Mouse (Mus musculus) MEL (cell line): Measurements from ENCODE around the gene Ubfd1. TPM values are rescaled to one million over a fixed set of nuclear protein-coding genes. Genes with fewer than 3 reads are reported as not detected.

Experiments used
- DNase-seq: peaks from one replicate; pipeline ENCODE4 v3.0.0; 2011; ENCODE audit warnings: low read depth, low spot score
- H3K27ac ChIP-seq: 2 replicates; pipeline ENCODE4 v1.5.1; 2012; ENCODE audit warnings: low read depth, mild to moderate bottlenecking, control low read depth, low read length, moderate library complexity; ENCODE audit not compliant: control insufficient read depth
- H3K27me3 ChIP-seq, 2 experiments: fragments of 150-350 bp in 1 of 2; sonication (generic) in 1 of 2; 2 replicates each; pipeline ENCODE4 v1.6.1; 2012; ENCODE audit warnings: low read length in 2 of 2, mild to moderate bottlenecking in 2 of 2, improper control_type of control experiment in 1 of 2, moderate library complexity in 1 of 2; ENCODE audit not compliant: insufficient read depth in 2 of 2, control insufficient read depth in 1 of 2
- H3K36me3 ChIP-seq, 2 experiments: 2 replicates each; pipeline ENCODE4 v1.6.1; 2012 to 2014; ENCODE audit warnings: low read length in 2 of 2, improper control_type of control experiment in 1 of 2, inconsistent platforms in 1 of 2, mild to moderate bottlenecking in 1 of 2; ENCODE audit not compliant: insufficient read depth in 2 of 2, control insufficient read depth in 1 of 2
- H3K4me1 ChIP-seq, 2 experiments: fragments of 150-350 bp in 1 of 2; sonication (generic) in 1 of 2; 2 replicates each; pipeline ENCODE4 v1.6.1; 2012; ENCODE audit warnings: low read length in 2 of 2, improper control_type of control experiment in 1 of 2, mild to moderate bottlenecking in 1 of 2; ENCODE audit not compliant: insufficient read depth in 2 of 2, control insufficient read depth in 1 of 2
- H3K4me3 ChIP-seq, 2 experiments: fragments of 150-350 bp in 1 of 2; sonication (generic) in 1 of 2; 2 replicates each; pipeline ENCODE4 v1.5.1; 2012; ENCODE audit warnings: low read depth in 2 of 2, low read length in 2 of 2, mild to moderate bottlenecking in 2 of 2, moderate library complexity in 2 of 2, control low read depth in 1 of 2, improper control_type of control experiment in 1 of 2; ENCODE audit not compliant: control insufficient read depth in 1 of 2, insufficient read depth in 1 of 2
- H3K79me2 ChIP-seq: 2 replicates; pipeline ENCODE4 v1.6.1; 2012; ENCODE audit warnings: mild to moderate bottlenecking, low read length, moderate library complexity; ENCODE audit not compliant: control insufficient read depth, poor library complexity, insufficient read depth
- H3K9ac ChIP-seq: 2 replicates; pipeline ENCODE4 v1.6.1; 2012; ENCODE audit warnings: low read depth, mild to moderate bottlenecking, control low read depth, low read length, moderate library complexity; ENCODE audit not compliant: control insufficient read depth, poor library complexity, severe bottlenecking
- H3K9me3 ChIP-seq: fragments of 150-350 bp; sonication (generic); replicated peaks from 2 replicates; pipeline ENCODE4 v1.6.1; 2012; ENCODE audit warnings: mild to moderate bottlenecking, low read length, improper control_type of control experiment, moderate library complexity; ENCODE audit not compliant: insufficient read depth
- BHLHE40 ChIP-seq: IDR thresholded peaks from 2 replicates; pipeline ENCODE4 v1.6.1; 2012; ENCODE audit warnings: low read depth, mild to moderate bottlenecking, inconsistent platforms, low read length, improper control_type of control experiment, borderline replicate concordance
- CHD1 ChIP-seq: IDR thresholded peaks from 2 replicates; pipeline ENCODE4 v1.6.1; 2012; ENCODE audit warnings: low read depth, mild to moderate bottlenecking, inconsistent platforms, low read length, improper control_type of control experiment
- CHD2 ChIP-seq: IDR thresholded peaks from 2 replicates; pipeline ENCODE4 v1.6.1; 2011; ENCODE audit warnings: low read length, improper control_type of control experiment
- CTCF ChIP-seq, 3 experiments: IDR thresholded peaks in 2 of 3; conservative IDR thresholded peaks in 1 of 3; 2 replicates each; pipeline ENCODE4 v1.5.1; 2011 to 2012; ENCODE audit warnings: low read length in 3 of 3, low read depth in 2 of 3, mild to moderate bottlenecking in 2 of 3, improper control_type of control experiment in 1 of 3, inconsistent platforms in 1 of 3, mixed read lengths in 1 of 3, moderate library complexity in 1 of 3; ENCODE audit not compliant: control insufficient read depth in 1 of 3, insufficient read depth in 1 of 3, poor library complexity in 1 of 3, severe bottlenecking in 1 of 3
- ELF1 ChIP-seq: IDR thresholded peaks from 2 replicates; pipeline ENCODE4 v1.6.1; 2014; ENCODE audit warnings: low read depth, mild to moderate bottlenecking, inconsistent platforms, low read length, improper control_type of control experiment, moderate library complexity
- EP300 ChIP-seq, 2 experiments: IDR thresholded peaks; 2 replicates each; pipeline ENCODE4 v1.6.1; 2011; ENCODE audit warnings: improper control_type of control experiment in 2 of 2, low read length in 2 of 2, low read depth in 1 of 2, mild to moderate bottlenecking in 1 of 2
- ETS1 ChIP-seq: IDR thresholded peaks from 2 replicates; pipeline ENCODE4 v1.6.1; 2012; ENCODE audit warnings: low read depth, mild to moderate bottlenecking, inconsistent platforms, low read length, improper control_type of control experiment, moderate library complexity
- GABPA ChIP-seq: IDR thresholded peaks from 2 replicates; pipeline ENCODE4 v1.6.1; 2012; ENCODE audit warnings: low read depth, mild to moderate bottlenecking, inconsistent platforms, low read length, improper control_type of control experiment, moderate library complexity
- GATA1 ChIP-seq: IDR thresholded peaks from 2 replicates; pipeline ENCODE4 v1.6.1; 2011; ENCODE audit warnings: low read depth, low read length, improper control_type of control experiment
- HCFC1 ChIP-seq: IDR thresholded peaks from 2 replicates; pipeline ENCODE4 v1.6.1; 2012; ENCODE audit warnings: low read depth, mild to moderate bottlenecking, inconsistent platforms, low read length, improper control_type of control experiment, moderate library complexity
- JUND ChIP-seq: IDR thresholded peaks from 2 replicates; pipeline ENCODE4 v1.6.1; 2011; ENCODE audit warnings: low read depth, mild to moderate bottlenecking, improper control_type of control experiment, low read length
- KAT2A ChIP-seq: conservative IDR thresholded peaks from 2 replicates; pipeline ENCODE4 v1.6.1; 2012; ENCODE audit warnings: low read depth, low read length, improper control_type of control experiment, inconsistent platforms
- MAFK ChIP-seq: IDR thresholded peaks from 2 replicates; pipeline ENCODE4 v1.6.1; 2011; ENCODE audit warnings: low read depth, mild to moderate bottlenecking, low read length, improper control_type of control experiment, borderline replicate concordance
- MAX ChIP-seq: IDR thresholded peaks from 2 replicates; pipeline ENCODE4 v1.6.1; 2011; ENCODE audit warnings: low read length, improper control_type of control experiment
- MAZ ChIP-seq: IDR thresholded peaks from 2 replicates; pipeline ENCODE4 v1.6.1; 2012; ENCODE audit warnings: low read depth, mild to moderate bottlenecking, inconsistent platforms, low read length, improper control_type of control experiment
- MXI1 ChIP-seq: IDR thresholded peaks from 2 replicates; pipeline ENCODE4 v1.6.1; 2011; ENCODE audit warnings: mild to moderate bottlenecking, low read depth, low read length, improper control_type of control experiment
- MYC ChIP-seq: IDR thresholded peaks from 2 replicates; pipeline ENCODE4 v1.6.1; 2011; ENCODE audit warnings: low read depth, mild to moderate bottlenecking, low read length, improper control_type of control experiment, moderate library complexity
- NRF1 ChIP-seq: IDR thresholded peaks from 2 replicates; pipeline ENCODE4 v1.6.1; 2014; ENCODE audit warnings: low read depth, mild to moderate bottlenecking, inconsistent platforms, low read length, improper control_type of control experiment, moderate library complexity; ENCODE audit not compliant: poor library complexity, insufficient read depth, severe bottlenecking
- POLR2AphosphoS2 ChIP-seq: IDR thresholded peaks from 2 replicates; pipeline ENCODE4 v1.6.1; 2011; ENCODE audit warnings: low read length, improper control_type of control experiment
- RAD21 ChIP-seq: IDR thresholded peaks from 2 replicates; pipeline ENCODE4 v1.6.1; 2011; ENCODE audit warnings: mild to moderate bottlenecking, low read depth, low read length, improper control_type of control experiment
- SIN3A ChIP-seq: IDR thresholded peaks from 2 replicates; pipeline ENCODE4 v1.6.1; 2012; ENCODE audit warnings: low read length, improper control_type of control experiment, inconsistent platforms
- SMC3 ChIP-seq: IDR thresholded peaks from 2 replicates; pipeline ENCODE4 v1.6.1; 2011; ENCODE audit warnings: low read depth, low read length, improper control_type of control experiment
- TAL1 ChIP-seq: IDR thresholded peaks from 2 replicates; pipeline ENCODE4 v1.6.1; 2012; ENCODE audit warnings: mild to moderate bottlenecking, inconsistent platforms, low read length, moderate library complexity, mixed read lengths
- TBP ChIP-seq: IDR thresholded peaks from 2 replicates; pipeline ENCODE4 v1.8.0; 2011; ENCODE audit warnings: low read depth, low read length, improper control_type of control experiment
- TCF12 ChIP-seq: IDR thresholded peaks from 2 replicates; pipeline ENCODE4 v1.6.1; 2014; ENCODE audit warnings: low read depth, mild to moderate bottlenecking, inconsistent platforms, low read length, improper control_type of control experiment, moderate library complexity
- UBTF ChIP-seq: IDR thresholded peaks from 2 replicates; pipeline ENCODE4 v1.6.1; 2012; ENCODE audit warnings: low read depth, mild to moderate bottlenecking, inconsistent platforms, low read length, improper control_type of control experiment, moderate library complexity, borderline replicate concordance; ENCODE audit not compliant: insufficient read depth
- USF1 ChIP-seq: IDR thresholded peaks from 2 replicates; pipeline ENCODE4 v1.6.1; 2014; ENCODE audit warnings: low read depth, mild to moderate bottlenecking, inconsistent platforms, low read length, improper control_type of control experiment, moderate library complexity
- USF2 ChIP-seq, 2 experiments: IDR thresholded peaks; 2 replicates each; pipeline ENCODE4 v1.6.1; 2011 to 2012; ENCODE audit warnings: improper control_type of control experiment in 2 of 2, low read length in 2 of 2, borderline replicate concordance in 1 of 2, inconsistent platforms in 1 of 2, low read depth in 1 of 2, mild to moderate bottlenecking in 1 of 2; ENCODE audit not compliant: insufficient read depth in 1 of 2
- ZC3H11A ChIP-seq: IDR thresholded peaks from 2 replicates; pipeline ENCODE4 v1.6.1; 2012; ENCODE audit warnings: low read depth, mild to moderate bottlenecking, inconsistent platforms, low read length, improper control_type of control experiment
- ZNF384 ChIP-seq: IDR thresholded peaks from 2 replicates; pipeline ENCODE4 v1.6.1; 2012; ENCODE audit warnings: low read depth, mild to moderate bottlenecking, inconsistent platforms, low read length, improper control_type of control experiment
- polyA plus RNA-seq, 2 experiments: library from polyadenylated mRNA; stranded (reverse) in 1 of 2; unstranded in 1 of 2; fragments of >175 nt in 1 of 2; fragments of >200 nt in 1 of 2; gene quantifications; 2 replicates each; pipeline versions ENCODE4 v1.2.1 to v1.2.4; 2012; ENCODE audit warnings: low replicate concordance in 2 of 2, low read depth in 1 of 2; ENCODE audit not compliant: insufficient read length in 2 of 2, insufficient read depth in 1 of 2, missing spikeins in 1 of 2
- total RNA-seq: library from RNA; depleted of rRNA; stranded (reverse); fragments of 300-350 nt; gene quantifications from 2 replicates; pipeline ENCODE4 v1.2.3, GENCODE M21; 2012

Ubfd1 gene
- total and polyA plus RNA-seq, 3 experiments = 31.2 to 33.8 TPM; not detected in 1

DNA sequence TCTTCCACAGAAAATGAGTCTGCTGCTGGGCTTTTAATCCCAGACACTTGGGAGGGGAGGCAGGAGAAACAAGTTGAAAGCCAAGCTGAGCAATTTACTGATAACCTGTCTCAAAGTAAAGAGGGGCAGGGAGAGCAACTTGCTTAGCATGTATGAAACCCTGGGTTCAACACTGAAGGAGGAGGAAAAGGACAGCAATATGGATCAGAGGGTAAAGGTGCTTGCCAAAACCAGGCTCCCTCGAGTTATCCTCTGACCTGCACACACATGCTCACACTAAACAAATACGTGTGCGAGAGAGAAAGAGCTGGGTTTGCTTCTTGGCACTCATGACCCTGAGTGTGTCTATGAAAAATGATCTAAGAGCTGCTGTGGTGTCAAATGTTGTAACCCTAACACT lies 31.0 kb downstream of the Ubfd1 start:
- no peak for TF ChIP-seq MAZ
- no peak for TF ChIP-seq ZNF384
- TF ChIP-seq USF2 (IDR thresholded peaks at IDR 0.05; ENCODE audit: borderline replicate concordance in 1 of 2, insufficient read depth in 1 of 2, low read depth in 1 of 2, low read length in 2 of 2) = no peak
- no peak for TF ChIP-seq CTCF (IDR thresholded peaks at IDR 0.05 in 2 of 3, conservative IDR thresholded peaks at IDR 0.05 in 1 of 3; ENCODE audit: control insufficient read depth in 1 of 3, insufficient read depth in 1 of 3, low read depth in 2 of 3, low read length in 3 of 3, poor library complexity in 1 of 3, severe bottlenecking in 1 of 3)
- no peak for TF ChIP-seq EP300 (IDR thresholded peaks at IDR 0.05; ENCODE audit: low read depth in 1 of 2, low read length in 2 of 2)
- no peak for TF ChIP-seq TCF12
- no peak for TF ChIP-seq RAD21
- TF ChIP-seq GATA1 = no peak
- TF ChIP-seq MAFK = no peak
- no peak for TF ChIP-seq MAX
- no peak for TF ChIP-seq MYC
- no peak for TF ChIP-seq HCFC1
- TF ChIP-seq CHD2 = no peak
- Histone ChIP-seq H3K9ac (no peak overlapping the region), H3K27me3 (no peaks in the 10 kb centered on the region), H3K4me1 (peaks cover 4 to 17% of the 10 kb centered on the region in 2 experiments; a peak in 3 of 4 replicates), H3K27ac (no peak overlapping the region), H3K9me3 (no peaks in the 10 kb centered on the region), H3K79me2 (peaks cover 25% of the 10 kb centered on the region), H3K36me3 (peaks cover 16 to 23% of the 10 kb centered on the region in 2 experiments), H3K4me3 (no peak overlapping the region)
- DNase-seq = no peak

DNA sequence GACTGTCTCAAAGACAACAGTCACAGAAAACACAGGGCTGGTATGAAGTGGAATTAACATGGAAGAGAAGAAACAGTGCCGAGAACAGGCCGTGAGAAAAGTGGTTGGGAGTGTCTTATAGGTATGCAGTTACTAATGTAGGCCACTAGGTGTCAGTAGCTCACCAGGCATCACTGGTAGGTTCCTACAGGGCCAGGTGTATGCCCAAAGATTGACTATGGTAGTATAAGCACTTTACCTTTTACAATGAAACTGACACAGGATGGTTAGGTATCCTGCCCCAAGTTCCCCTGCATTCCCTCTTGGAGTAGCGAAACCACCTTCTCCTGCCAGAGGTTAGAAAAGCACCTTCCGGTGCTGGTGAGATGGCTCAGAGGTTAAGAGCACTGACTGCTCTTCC lies 32.2 kb downstream of the Ubfd1 start:
- Histone ChIP-seq H3K79me2 (peaks cover 25% of the 10 kb centered on the region), H3K27me3 (no peaks in the 10 kb centered on the region), H3K27ac (no peak overlapping the region), H3K9me3 (no peaks in the 10 kb centered on the region), H3K9ac (no peak overlapping the region), H3K36me3 (peaks cover 17 to 21% of the 10 kb centered on the region in 2 experiments), H3K4me3 (no peak overlapping the region), H3K4me1 (peaks cover 6 to 22% of the 10 kb centered on the region in 2 experiments; a peak in 3 of 4 replicates)
- DNase-seq = peak; percentile 79
- 0 out of 2 replicates have a peak, but pooled peaks have one; percentile 24 for TF ChIP-seq TBP
- no peak for TF ChIP-seq ZC3H11A
- no peak for TF ChIP-seq POLR2AphosphoS2
- TF ChIP-seq TCF12 = no peak
- no peak for TF ChIP-seq CHD1
- 0 out of 2 replicates have a peak, but pooled peaks have one; percentile 15 for TF ChIP-seq HCFC1
- TF ChIP-seq GATA1 = no peak
- TF ChIP-seq SIN3A = 0 out of 2 replicates have a peak, but pooled peaks have one; percentile 12
- no peak for TF ChIP-seq TAL1
- TF ChIP-seq USF2 (IDR thresholded peaks at IDR 0.05; ENCODE audit: borderline replicate concordance in 1 of 2, insufficient read depth in 1 of 2, low read depth in 1 of 2, low read length in 2 of 2) = no peak
- no peak for TF ChIP-seq KAT2A
- no peak for TF ChIP-seq ETS1
- no peak for TF ChIP-seq GABPA
- TF ChIP-seq MXI1 = no peak
- no peak for TF ChIP-seq USF1
- no peak for TF ChIP-seq JUND
- 0 out of 2 replicates have a peak, but pooled peaks have one; percentile 13 for TF ChIP-seq ELF1
- no peak for TF ChIP-seq UBTF
- TF ChIP-seq BHLHE40 = no peak
- no peak for TF ChIP-seq MAX
- TF ChIP-seq RAD21 = peak; percentile 55
- peak; percentile 62 to 98 (median 83) for TF ChIP-seq CTCF (IDR thresholded peaks at IDR 0.05 in 2 of 3, conservative IDR thresholded peaks at IDR 0.05 in 1 of 3; ENCODE audit: control insufficient read depth in 1 of 3, insufficient read depth in 1 of 3, low read depth in 2 of 3, low read length in 3 of 3, poor library complexity in 1 of 3, severe bottlenecking in 1 of 3)
- TF ChIP-seq NRF1 = no peak
- no peak for TF ChIP-seq CHD2
- TF ChIP-seq SMC3 = peak; percentile 32; the same call in 1 of the 2 replicates
- TF ChIP-seq EP300 (IDR thresholded peaks at IDR 0.05; ENCODE audit: low read depth in 1 of 2, low read length in 2 of 2) = no peak
